Mouse (Mus musculus): ENCODE results near the gene Bcl2l11. TPM values are rescaled to one million over a fixed set of nuclear protein-coding genes. Genes with fewer than 3 reads are reported as not detected.

Bcl2l11 gene
- polyA plus RNA-seq, 1 experiment, result 4.6 TPM

- no peak for TF ChIP-seq POLR2A (IDR thresholded peaks at IDR 0.05; ENCODE audit: extremely low read depth, insufficient read depth, low read length)
- no peak for TF ChIP-seq CTCF (IDR thresholded peaks at IDR 0.05; ENCODE audit: extremely low read depth, insufficient read depth, low read length)
- no peak overlapping the region for H3K27ac ChIP-seq (ENCODE audit: insufficient read depth, low read length)
Measured at GRCm38 (mm10) chr2:128123921-128124683, 1.7 kb upstream of the Bcl2l11 start.

GRCm38 (mm10) chr2:128124693-128125092, 1.1 kb upstream of the Bcl2l11 start:
- H3K27ac ChIP-seq (ENCODE audit: insufficient read depth, low read length), result no peak overlapping the region
- no peak overlapping the region; the same call in 1 of the 2 replicates for H3K4me3 ChIP-seq (ENCODE audit: insufficient read depth, low read length)
- H3K4me1 ChIP-seq (ENCODE audit: control insufficient read depth, insufficient read depth, low read length), result peaks cover 4% of the 10 kb centered on the region
- TF ChIP-seq CTCF (IDR thresholded peaks at IDR 0.05; ENCODE audit: extremely low read depth, insufficient read depth, low read length), result no peak

More at GRCm38 (mm10) chr2:128123921-128124683, 1.7 kb upstream of the Bcl2l11 start:
- Histone ChIP-seq H3K4me1 (ENCODE audit: control insufficient read depth, insufficient read depth, low read length) (peaks cover 4% of the 10 kb centered on the region), H3K4me3 (ENCODE audit: insufficient read depth, low read length) (no peak overlapping the region)

- TF ChIP-seq POLR2A (IDR thresholded peaks at IDR 0.05; ENCODE audit: extremely low read depth, insufficient read depth, low read length), result no peak
- TF ChIP-seq CTCF (IDR thresholded peaks at IDR 0.05; ENCODE audit: extremely low read depth, insufficient read depth, low read length), result no peak
- Histone ChIP-seq H3K4me1 (ENCODE audit: control insufficient read depth, insufficient read depth, low read length) (peaks cover 4% of the 10 kb centered on the region), H3K27ac (ENCODE audit: insufficient read depth, low read length) (no peak overlapping the region), H3K4me3 (ENCODE audit: insufficient read depth, low read length) (peak overlapping the region; percentile 84)
Measured at GRCm38 (mm10) chr2:128126591-128127051, 783 bp downstream of the Bcl2l11 start.

- H3K4me1 ChIP-seq (ENCODE audit: control insufficient read depth, insufficient read depth, low read length), result peaks cover 4% of the 10 kb centered on the region
- H3K27ac ChIP-seq (ENCODE audit: insufficient read depth, low read length), result peak overlapping the region; percentile 56; the same call in 1 of the 2 replicates
- H3K4me3 ChIP-seq (ENCODE audit: insufficient read depth, low read length), result peak overlapping the region; percentile 84
- no peak for TF ChIP-seq CTCF (IDR thresholded peaks at IDR 0.05; ENCODE audit: extremely low read depth, insufficient read depth, low read length)
- no peak for TF ChIP-seq POLR2A (IDR thresholded peaks at IDR 0.05; ENCODE audit: extremely low read depth, insufficient read depth, low read length)
Measured at GRCm38 (mm10) chr2:128127121-128127671, 1.4 kb downstream of the Bcl2l11 start.

- TF ChIP-seq POLR2A (IDR thresholded peaks at IDR 0.05; ENCODE audit: extremely low read depth, insufficient read depth, low read length), result no peak
- TF ChIP-seq CTCF (IDR thresholded peaks at IDR 0.05; ENCODE audit: extremely low read depth, insufficient read depth, low read length), result no peak
- H3K4me1 ChIP-seq (ENCODE audit: control insufficient read depth, insufficient read depth, low read length), result peaks cover 4% of the 10 kb centered on the region
- H3K27ac ChIP-seq (ENCODE audit: insufficient read depth, low read length), result peak overlapping the region; percentile 56
Measured at GRCm38 (mm10) chr2:128127691-128128292, 2.0 kb downstream of the Bcl2l11 start.

GRCm38 (mm10) chr2:128128532-128128931, 2.7 kb downstream of the Bcl2l11 start:
- peak overlapping the region; percentile 84; the same call in 1 of the 2 replicates for H3K4me3 ChIP-seq (ENCODE audit: insufficient read depth, low read length)
- H3K27ac ChIP-seq (ENCODE audit: insufficient read depth, low read length), result no peak overlapping the region
- peaks cover 4% of the 10 kb centered on the region for H3K4me1 ChIP-seq (ENCODE audit: control insufficient read depth, insufficient read depth, low read length)
- no peak for TF ChIP-seq POLR2A (IDR thresholded peaks at IDR 0.05; ENCODE audit: extremely low read depth, insufficient read depth, low read length)
- TF ChIP-seq CTCF (IDR thresholded peaks at IDR 0.05; ENCODE audit: extremely low read depth, insufficient read depth, low read length), result no peak

More at GRCm38 (mm10) chr2:128127691-128128292, 2.0 kb downstream of the Bcl2l11 start:
- peak overlapping the region; percentile 84 for H3K4me3 ChIP-seq (ENCODE audit: insufficient read depth, low read length)

- no peak for TF ChIP-seq CTCF (IDR thresholded peaks at IDR 0.05; ENCODE audit: extremely low read depth, insufficient read depth, low read length)
- TF ChIP-seq POLR2A (IDR thresholded peaks at IDR 0.05; ENCODE audit: extremely low read depth, insufficient read depth, low read length), result no peak
- Histone ChIP-seq H3K4me1 (ENCODE audit: control insufficient read depth, insufficient read depth, low read length) (no peaks in the 10 kb centered on the region; the same call in 1 of the 2 replicates), H3K27ac (ENCODE audit: insufficient read depth, low read length) (no peak overlapping the region), H3K4me3 (ENCODE audit: insufficient read depth, low read length) (no peak overlapping the region)
Measured at GRCm38 (mm10) chr2:128131503-128131902, 5.7 kb downstream of the Bcl2l11 start.

- no peaks in the 10 kb centered on the region for H3K4me1 ChIP-seq (ENCODE audit: control insufficient read depth, insufficient read depth, low read length)
Measured at GRCm38 (mm10) chr2:128132635-128133034, 6.8 kb downstream of the Bcl2l11 start.

GRCm38 (mm10) chr2:128133865-128134264, 8.0 kb downstream of the Bcl2l11 start:
- Histone ChIP-seq H3K4me1 (ENCODE audit: control insufficient read depth, insufficient read depth, low read length) (no peaks in the 10 kb centered on the region), H3K4me3 (ENCODE audit: insufficient read depth, low read length) (no peak overlapping the region), H3K27ac (ENCODE audit: insufficient read depth, low read length) (no peak overlapping the region)
- no peak for TF ChIP-seq POLR2A (IDR thresholded peaks at IDR 0.05; ENCODE audit: extremely low read depth, insufficient read depth, low read length)
- TF ChIP-seq CTCF (IDR thresholded peaks at IDR 0.05; ENCODE audit: extremely low read depth, insufficient read depth, low read length), result no peak

More at GRCm38 (mm10) chr2:128132635-128133034, 6.8 kb downstream of the Bcl2l11 start:
- Histone ChIP-seq H3K4me3 (ENCODE audit: insufficient read depth, low read length) (no peak overlapping the region), H3K27ac (ENCODE audit: insufficient read depth, low read length) (no peak overlapping the region)
- TF ChIP-seq CTCF (IDR thresholded peaks at IDR 0.05; ENCODE audit: extremely low read depth, insufficient read depth, low read length) (no peak), POLR2A (IDR thresholded peaks at IDR 0.05; ENCODE audit: extremely low read depth, insufficient read depth, low read length) (no peak)

All from cortical plate, adult 2 months (tissue).